Mouse (Mus musculus): ENCODE data around the gene Atpif1.

Atpif1 gene

GRCm38 (mm10) chr4:132492178-132493060, 41.0 kb downstream of the Atpif1 start:
- 63% methylated on average over 10 of the region's 10 CpGs for WGBS

- 84% methylated on average over 6 of the region's 6 CpGs for WGBS
Observed at GRCm38 (mm10) chr4:132491748-132492147, 41.7 kb downstream of the Atpif1 start.

- WGBS = 88% methylated on average over 8 of the region's 8 CpGs
Observed at GRCm38 (mm10) chr4:132491057-132491456, 42.4 kb downstream of the Atpif1 start.

- 90% methylated on average over 15 of the region's 15 CpGs for WGBS
Observed at GRCm38 (mm10) chr4:132490273-132491010, 43.0 kb downstream of the Atpif1 start.

- 72% methylated on average over 6 of the region's 6 CpGs for WGBS
Observed at GRCm38 (mm10) chr4:132488976-132489375, 44.5 kb downstream of the Atpif1 start.

- 75% methylated on average over 3 of the region's 3 CpGs for WGBS
Observed at GRCm38 (mm10) chr4:132488521-132488920, 44.9 kb downstream of the Atpif1 start.

- WGBS = 82% methylated on average over 5 of the region's 5 CpGs
Observed at GRCm38 (mm10) chr4:132484820-132485219, 48.6 kb downstream of the Atpif1 start.

- WGBS = 90% methylated on average over 4 of the region's 4 CpGs
Observed at GRCm38 (mm10) chr4:132484231-132484630, 49.2 kb downstream of the Atpif1 start.

GRCm38 (mm10) chr4:132482956-132483608, 50.4 kb downstream of the Atpif1 start:
- WGBS = 79% methylated on average over 13 of the region's 13 CpGs

GRCm38 (mm10) chr4:132482104-132482503, 51.4 kb downstream of the Atpif1 start:
- 76% methylated on average over 3 of the region's 3 CpGs for WGBS

Data from cerebral cortex, adult 2 months (tissue).